Mouse (Mus musculus) spleen, adult 2 months (tissue): ENCODE data around the gene Usp24.

Source experiments
- CTCF ChIP-seq: fragments of 200-500 bp; IDR thresholded peaks from 2 replicates; pipeline ENCODE4 v1.5.1; 2011; ENCODE audit warnings: mild to moderate bottlenecking, inconsistent platforms; ENCODE audit not compliant: insufficient read depth, insufficient read length, insufficient replicate concordance; ENCODE audit errors: extremely low read depth
- POLR2A ChIP-seq: fragments of 200-500 bp; IDR thresholded peaks from 2 replicates; pipeline ENCODE4 v1.6.1; 2011; ENCODE audit warnings: low read depth, low read length, inconsistent platforms

- TF ChIP-seq POLR2A (no peak), CTCF (no peak)
Measured at GRCm38 (mm10) chr4:106422597-106422996, 106.6 kb downstream of the Usp24 start.
